Mouse (Mus musculus) heart, embryonic 14.5 days (tissue): ENCODE measurements around the gene Rpn1. TPM values are rescaled to one million over a fixed set of nuclear protein-coding genes. Genes with fewer than 3 reads are reported as not detected.

Experiments
- ATAC-seq: fragments of 200-750 bp; cut with Nextera tagmentation; 2 replicates; pipeline ENCODE4 v1.8.0; 2017; ENCODE audit warnings: low read depth, moderate TSS enrichment; ENCODE audit not compliant: insufficient number of reproducible peaks, insufficient read depth, low FRiP score
- H3K27ac ChIP-seq, 2 experiments: fragments of 200-500 bp in 1 of 2; fragments of 300-500 bp in 1 of 2; sonication (generic) in 1 of 2; replicated peaks in 1 of 2; 2 replicates each; pipeline ENCODE4 v1.5.1; 2012 to 2014; ENCODE audit warnings: low read depth in 2 of 2, low read length in 2 of 2, control low read depth in 1 of 2, mild to moderate bottlenecking in 1 of 2, mixed read lengths in 1 of 2; ENCODE audit not compliant: control insufficient read depth in 1 of 2, insufficient read depth in 1 of 2
- H3K27me3 ChIP-seq: fragments of 300-500 bp; sonication (generic); 2 replicates; pipeline ENCODE4 v1.6.1; 2014; ENCODE audit warnings: mild to moderate bottlenecking, low read length, control low read depth; ENCODE audit not compliant: control insufficient read depth, insufficient read depth
- H3K36me3 ChIP-seq: fragments of 300-500 bp; sonication (generic); 2 replicates; pipeline ENCODE4 v1.6.1; 2014; ENCODE audit warnings: mild to moderate bottlenecking, control low read depth, low read length, mixed read lengths; ENCODE audit not compliant: control insufficient read depth, insufficient read depth
- H3K4me1 ChIP-seq, 2 experiments: fragments of 200-500 bp in 1 of 2; fragments of 300-500 bp in 1 of 2; sonication (generic) in 1 of 2; 2 replicates each; pipeline ENCODE4 v1.6.1; 2012 to 2014; ENCODE audit warnings: low read length in 2 of 2, control low read depth in 1 of 2, mixed read lengths in 1 of 2; ENCODE audit not compliant: control insufficient read depth in 2 of 2, insufficient read depth in 2 of 2
- H3K4me2 ChIP-seq: fragments of 300-500 bp; sonication (generic); 2 replicates; pipeline ENCODE4 v1.6.1; 2014; ENCODE audit warnings: mild to moderate bottlenecking, low read length
- H3K4me3 ChIP-seq, 2 experiments: fragments of 200-500 bp in 1 of 2; fragments of 300-500 bp in 1 of 2; sonication (generic) in 1 of 2; 2 replicates each; pipeline ENCODE4 v1.5.1; 2012 to 2014; ENCODE audit warnings: low read length in 2 of 2, mild to moderate bottlenecking in 2 of 2, control low read depth in 1 of 2, low read depth in 1 of 2, moderate library complexity in 1 of 2; ENCODE audit not compliant: control insufficient read depth in 1 of 2, insufficient read depth in 1 of 2
- H3K9ac ChIP-seq: fragments of 300-500 bp; sonication (generic); 2 replicates; pipeline ENCODE4 v1.6.1; 2014; ENCODE audit warnings: mild to moderate bottlenecking, low read length
- H3K9me3 ChIP-seq: fragments of 300-500 bp; sonication (generic); 2 replicates; pipeline ENCODE4 v1.6.1; 2016; ENCODE audit warnings: low read length, control low read depth; ENCODE audit not compliant: control insufficient read depth
- WGBS: fragments of 180-500 bp; shearing (Covaris S2); extraction: QIAGEN DNeasy Blood & Tissue Kit; methylation state at CpG from one replicate; pipeline ENCODE4 v1.1.7; 2014; 5-methylcytosine and 5-hydroxymethylcytosine counted together
- polyA plus RNA-seq: library from polyadenylated mRNA; unstranded; fragments of >200 nt; fragmentation: Nextera tagmentation; extraction: Ambion mirVana; gene quantifications from 2 replicates; pipeline ENCODE4 v1.2.1, GENCODE M21; 2014

Gene Rpn1
- polyA plus RNA-seq, 1 experiment from 2014 or later: 180 TPM

DNA sequence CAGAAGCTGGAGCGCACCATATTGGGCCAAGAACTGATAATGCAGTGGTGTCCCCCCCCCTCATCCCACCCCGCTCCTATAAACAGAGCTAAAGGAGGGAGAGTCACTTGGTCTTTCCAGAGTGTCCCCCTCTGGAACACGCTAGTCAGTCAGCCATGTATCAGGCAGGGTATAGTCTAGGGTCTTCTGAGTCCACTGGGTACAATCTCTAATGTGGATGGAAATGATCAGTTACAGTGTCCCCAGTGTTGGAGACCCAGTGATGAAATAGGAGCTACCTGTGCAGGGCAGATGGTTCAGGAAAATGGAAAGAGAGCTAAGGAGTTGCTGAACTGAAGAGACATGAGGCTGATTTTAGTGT, 38.9 kb upstream of the Rpn1 start:
- Histone ChIP-seq H3K4me2 (peak overlapping the region; percentile 46), H3K36me3 (no peaks in the 10 kb centered on the region), H3K27ac (no peak overlapping the region), H3K27me3 (no peaks in the 10 kb centered on the region), H3K4me1 (peaks cover 14 to 35% of the 10 kb centered on the region in 2 experiments), H3K9ac (no peak overlapping the region), H3K4me3 (peak overlapping the region; percentile 17 to 92; a peak in 3 of 4 replicates), H3K9me3 (no peaks in the 10 kb centered on the region)
- WGBS: 31% methylated on average over 3 of the region's 3 CpGs
- ATAC-seq: no peak

DNA sequence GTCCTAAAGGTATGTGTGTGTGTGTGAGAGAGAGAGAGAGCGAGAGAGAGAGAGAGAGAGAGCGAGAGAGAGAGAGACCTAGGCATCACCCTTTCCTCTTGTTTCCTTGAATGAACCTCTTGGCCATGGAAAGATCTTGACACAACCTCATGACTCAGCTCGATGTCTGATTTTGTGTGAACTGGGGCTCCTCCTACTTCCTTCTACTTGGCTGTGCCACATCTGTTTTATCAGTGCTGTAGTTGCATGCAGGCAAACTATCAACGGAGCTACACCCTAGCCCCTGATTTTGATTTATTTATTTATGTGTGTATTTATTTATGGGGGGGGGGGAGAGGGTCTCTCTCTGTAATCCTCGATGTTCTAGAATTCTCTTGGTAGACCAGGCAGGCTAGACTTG, 36.4 kb upstream of the Rpn1 start:
- peaks cover 5 to 16% of the 10 kb centered on the region in 2 experiments for H3K4me1 ChIP-seq
- no peak overlapping the region for H3K9ac ChIP-seq
- no peaks in the 10 kb centered on the region for H3K27me3 ChIP-seq
- H3K4me3 ChIP-seq: no peak overlapping the region
- no peak overlapping the region for H3K4me2 ChIP-seq
- no peaks in the 10 kb centered on the region for H3K36me3 ChIP-seq
- ATAC-seq: no peak
- no peak overlapping the region for H3K27ac ChIP-seq
- 56% methylated on average over 5 of the region's 5 CpGs for WGBS
- H3K9me3 ChIP-seq: no peaks in the 10 kb centered on the region

DNA sequence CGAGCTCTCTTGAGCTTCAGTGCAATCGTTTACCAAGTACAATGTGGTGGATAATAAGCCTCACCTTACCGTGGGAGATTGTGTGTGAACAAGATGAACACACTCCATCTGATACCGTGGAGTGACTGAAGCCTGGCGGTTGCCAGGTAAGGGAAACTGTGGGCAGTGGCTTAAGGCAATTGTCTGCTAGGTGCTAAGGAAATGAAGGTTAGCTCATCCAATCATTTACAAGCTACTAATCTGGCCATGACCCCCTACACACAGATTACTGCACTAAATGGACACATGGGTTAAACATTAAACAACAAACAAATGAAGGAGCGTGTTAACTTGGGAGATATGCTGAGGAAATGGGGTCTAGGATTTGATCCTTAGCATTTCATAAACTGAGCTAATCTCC, 35.3 kb upstream of the Rpn1 start:
- Histone ChIP-seq H3K27ac (no peak overlapping the region), H3K4me1 (peaks cover 2 to 4% of the 10 kb centered on the region in 2 experiments; a peak in 3 of 4 replicates), H3K4me2 (no peak overlapping the region), H3K27me3 (no peaks in the 10 kb centered on the region), H3K9me3 (no peaks in the 10 kb centered on the region), H3K4me3 (no peak overlapping the region), H3K9ac (no peak overlapping the region), H3K36me3 (no peaks in the 10 kb centered on the region)
- no peak for ATAC-seq
- WGBS: 67% methylated on average over 6 of the region's 6 CpGs

GRCm38 (mm10) chr6:88051206-88051605, 33.1 kb upstream of the Rpn1 start:
- 89% methylated on average over 5 of the region's 5 CpGs for WGBS
- Histone ChIP-seq H3K9ac (no peak overlapping the region), H3K27ac (no peak overlapping the region), H3K4me1 (peaks cover 0 to 2% of the 10 kb centered on the region in 2 experiments; a peak in 1 of 4 replicates), H3K4me2 (no peak overlapping the region), H3K9me3 (no peaks in the 10 kb centered on the region), H3K27me3 (no peaks in the 10 kb centered on the region), H3K36me3 (no peaks in the 10 kb centered on the region), H3K4me3 (no peak overlapping the region)
- no peak for ATAC-seq

- Histone ChIP-seq H3K4me3 (no peak overlapping the region), H3K27ac (no peak overlapping the region), H3K4me1 (peaks cover 0 to 2% of the 10 kb centered on the region in 2 experiments; a peak in 1 of 4 replicates), H3K27me3 (no peaks in the 10 kb centered on the region), H3K9me3 (no peaks in the 10 kb centered on the region), H3K4me2 (no peak overlapping the region), H3K36me3 (no peaks in the 10 kb centered on the region), H3K9ac (no peak overlapping the region)
- ATAC-seq: no peak
- WGBS: 33% methylated on average over 11 of the region's 11 CpGs
Measured at GRCm38 (mm10) chr6:88053228-88054080, 30.8 kb upstream of the Rpn1 start.

DNA sequence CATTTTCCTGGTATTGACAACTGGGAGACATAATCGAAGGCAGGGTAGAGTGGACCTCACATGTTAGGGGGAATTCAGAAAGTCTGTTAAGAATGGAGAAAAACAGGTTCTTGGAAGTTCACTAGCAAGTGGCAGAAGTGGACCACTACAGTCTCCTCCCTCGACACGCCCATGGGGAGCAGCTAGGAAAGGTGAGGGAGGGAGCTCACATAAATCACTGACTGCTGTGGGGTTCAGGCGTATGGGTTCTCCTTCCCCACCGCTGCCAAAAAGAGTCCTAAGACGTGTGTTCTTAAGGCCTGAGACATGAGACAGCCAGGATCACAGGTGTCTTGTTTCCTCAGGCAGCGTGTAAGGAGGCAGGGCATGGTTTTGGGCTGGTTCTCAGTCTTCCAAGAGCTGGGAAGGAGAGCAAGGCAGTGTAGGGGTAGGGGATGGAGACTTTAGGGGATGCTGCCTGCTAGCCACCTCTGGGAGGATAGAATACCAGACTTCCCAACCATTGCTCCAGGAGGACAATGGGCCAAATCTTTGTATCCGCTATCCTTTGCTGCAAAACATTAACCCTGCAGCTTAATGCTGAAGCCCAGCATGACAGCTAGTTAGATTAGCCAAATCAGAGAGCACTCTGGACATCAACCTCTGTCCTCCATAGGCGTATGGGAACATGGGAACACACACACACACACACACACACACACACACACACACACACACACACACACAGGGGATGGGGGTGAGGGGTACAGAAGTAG, 30.0 kb upstream of the Rpn1 start:
- 63% methylated on average over 9 of the region's 9 CpGs for WGBS
- H3K4me3 ChIP-seq: no peak overlapping the region
- H3K9me3 ChIP-seq: no peaks in the 10 kb centered on the region
- H3K4me1 ChIP-seq: peaks cover 0 to 2% of the 10 kb centered on the region in 2 experiments; a peak in 1 of 4 replicates
- no peak for ATAC-seq
- no peaks in the 10 kb centered on the region for H3K27me3 ChIP-seq
- H3K27ac ChIP-seq: no peak overlapping the region
- H3K9ac ChIP-seq: no peak overlapping the region
- H3K4me2 ChIP-seq: no peak overlapping the region
- no peaks in the 10 kb centered on the region for H3K36me3 ChIP-seq

- Histone ChIP-seq H3K27ac (no peak overlapping the region), H3K9me3 (no peaks in the 10 kb centered on the region), H3K9ac (no peak overlapping the region), H3K4me2 (no peak overlapping the region), H3K27me3 (no peaks in the 10 kb centered on the region), H3K4me3 (no peak overlapping the region), H3K36me3 (no peaks in the 10 kb centered on the region), H3K4me1 (peaks cover 0 to 2% of the 10 kb centered on the region in 2 experiments; a peak in 1 of 4 replicates)
- no peak for ATAC-seq
- WGBS: 64% methylated on average over 5 of the region's 5 CpGs
Measured at GRCm38 (mm10) chr6:88055663-88056062, 28.6 kb upstream of the Rpn1 start.
